Mouse (Mus musculus): Measurements from ENCODE around the gene Nrxn1.

GRCm38 (mm10) chr17:90798689-90799088 lies 294.2 kb downstream of the Nrxn1 start:
- no peak for TF ChIP-seq CTCF (IDR thresholded peaks at IDR 0.05; ENCODE audit: low read depth, low read length)
- no peak for TF ChIP-seq POLR2A (IDR thresholded peaks at IDR 0.05; ENCODE audit: extremely low read depth, insufficient read depth, low read length)
